Comparison of ENCODE assay signal across 23 mouse cellular contexts in the genomic region with DNA sequence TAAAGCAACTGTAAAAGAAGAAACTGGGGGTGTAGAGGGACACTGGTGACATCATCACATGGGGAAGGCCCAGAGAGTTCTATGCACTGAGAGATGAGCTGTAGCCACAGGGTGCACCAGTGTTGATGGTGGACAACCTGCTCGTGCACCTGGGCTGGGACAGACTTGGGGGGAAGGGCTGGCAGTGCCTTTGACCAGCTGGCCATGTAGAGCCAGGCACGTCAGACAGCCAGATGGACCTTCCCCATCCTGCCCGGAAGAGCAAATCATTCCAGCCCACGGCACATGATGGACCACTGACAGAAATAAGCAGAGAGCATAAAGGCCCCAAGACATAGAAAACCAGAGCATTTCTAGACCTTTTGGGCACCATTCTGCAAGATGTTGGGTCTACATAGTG.
DNase-seq lines count a peak whose midpoint lies in the region; ATAC-seq and TF ChIP-seq lines count a peak whose summit lies in the region.
"Had no signal": no experiment of that assay in that cellular context is flagged by ENCODE, and none has a peak within 500 bp of the region (broad histone marks: within the 10 kb centered on the region; RNA-seq: fewer than 3 reads in every experiment).

No protein-coding gene starts in this region.

- H3K4me3 ChIP-seq in cerebellum, adult 2 months (replicated peaks; ENCODE audit: insufficient read depth, low read depth, low read length) = no peak overlapping the region
- H3K4me3 ChIP-seq: embryonic facial prominence, embryonic 13.5 days; erythroblast, embryonic 14.5 days; intestine, embryonic 15.5 days; limb, embryonic 13.5 days; lung, embryonic 15.5 days; midbrain, embryonic 12.5 days; myocyte; neural tube, embryonic 12.5 days had no signal

- no peak for TF ChIP-seq CTCF in cerebellum, adult 2 months (IDR thresholded peaks at IDR 0.05; ENCODE audit: borderline replicate concordance, insufficient read depth, low read depth, low read length)

- H3K4me1 ChIP-seq in cerebellum, adult 2 months (ENCODE audit: control insufficient read depth, insufficient read depth, low read length) = peaks cover 14% of the 10 kb centered on the region
- H3K4me1 ChIP-seq: embryonic facial prominence, embryonic 13.5 days; intestine, embryonic 15.5 days; limb, embryonic 13.5 days; lung, embryonic 15.5 days; midbrain, embryonic 12.5 days had no signal

- H3K27me3 ChIP-seq in cerebellum, adult 2 months (ENCODE audit: control insufficient read depth, insufficient read depth, low read length) = no peaks in the 10 kb centered on the region; the same call in 1 of the 2 replicates
- H3K27me3 ChIP-seq: embryonic facial prominence, embryonic 13.5 days; intestine, embryonic 15.5 days; limb, embryonic 13.5 days; lung, embryonic 15.5 days; midbrain, embryonic 12.5 days; neural tube, embryonic 12.5 days had no signal

- no peak for TF ChIP-seq POLR2A in cerebellum, adult 2 months (IDR thresholded peaks at IDR 0.05; ENCODE audit: borderline replicate concordance, insufficient read depth, low read length)

- ATAC-seq in frontal cortex, adult (ENCODE audit: low TSS enrichment) = peak; percentile 25; the same call in 1 of the 2 replicates
- ATAC-seq in erythroblast, adult 5-6 weeks (replicated peaks; ENCODE audit: low FRiP score, poor library complexity, severe bottlenecking) = no peak
- ATAC-seq: forebrain, postnatal 0 days; hindbrain, embryonic 16.5 days; intestine, embryonic 15.5 days had no signal

- DNase-seq in frontal cortex, adult 2 months (ENCODE audit: extremely low spot score in 1 of 2, low spot score in 1 of 2) = no peak
- peak; percentile 59 for DNase-seq in brain, adult 2 months (ENCODE audit: low read depth, low spot score)
- peak; percentile 67 to 82 for DNase-seq in cerebellum, adult 2 months
- peak; percentile 90 to 91 for DNase-seq in cerebellum, postnatal 14 days
- no peak for DNase-seq in ovary, postnatal 10 days (ENCODE audit: low spot score)
- DNase-seq in retina, postnatal 1 day = no peak
- DNase-seq: adrenal gland, postnatal 10 days; forebrain, postnatal 0 days; gastrocnemius, postnatal 14 days; heart, postnatal 14 days; kidney, adult 2 months; kidney, postnatal 4 days had no signal

- 17% methylated on average over 4 of the region's 4 CpGs for WGBS in cerebellum, adult 2 months

- H3K27ac ChIP-seq in cerebellum, adult 2 months (ENCODE audit: insufficient read depth, low read length) = no peak overlapping the region
- H3K27ac ChIP-seq: embryonic facial prominence, embryonic 13.5 days; intestine, embryonic 15.5 days; limb, embryonic 13.5 days; lung, embryonic 15.5 days; midbrain, embryonic 12.5 days had no signal

Comparison
In these comparisons a context has a peak if more than half of its experiments do, and no peak if none do; other contexts are left out.
1. DNase-seq: peak in brain, adult 2 months (single experiment), cerebellum, adult 2 months (2 of 2) and cerebellum, postnatal 14 days (2 of 2); none in frontal cortex, adult 2 months (0 of 2), ovary, postnatal 10 days (single experiment) and retina, postnatal 1 day (single experiment).